10 mouse cellular contexts compared by ENCODE assay signal in genomic region chr2:59178191-59178590, GRCm38 (mm10). TPM values are rescaled to one million over a fixed set of nuclear protein-coding genes. Genes with fewer than 3 reads are reported as not detected.
DNase-seq lines count a peak whose midpoint lies in the region; ATAC-seq and TF ChIP-seq lines count a peak whose summit lies in the region.
"Had no signal": no experiment of that assay in that cellular context is flagged by ENCODE, and none has a peak within 500 bp of the region (broad histone marks: within the 10 kb centered on the region; RNA-seq: fewer than 3 reads in every experiment).

No protein-coding gene starts in this region.

- DNase-seq in lung, embryonic 14.5 days, result no peak
- DNase-seq in lung, adult 2 months, result no peak
- peak; percentile 14 for DNase-seq in stomach, postnatal 0 days (ENCODE audit: low spot score)
- no peak for DNase-seq in thymus, adult 2 months
- no peak for DNase-seq in heart, postnatal 36 days
- DNase-seq: cerebellum, adult 11-12 months; heart, adult 2 months had no signal

- no peak for TF ChIP-seq CTCF in lung, embryonic 14.5 days (IDR thresholded peaks at IDR 0.05; ENCODE audit: low read depth)
- TF ChIP-seq CTCF in lung, adult 2 months (IDR thresholded peaks at IDR 0.05; ENCODE audit: insufficient read depth, low read length), result no peak
- TF ChIP-seq CTCF in stomach, postnatal 0 days (IDR thresholded peaks at IDR 0.05; ENCODE audit: low read depth), result no peak
- no peak for TF ChIP-seq CTCF in thymus, adult 2 months (IDR thresholded peaks at IDR 0.05; ENCODE audit: borderline replicate concordance, control insufficient read depth, extremely low read depth, insufficient read depth, low read length, poor library complexity)

- H3K27me3 ChIP-seq in lung, embryonic 14.5 days (ENCODE audit: insufficient read depth, low read length), result no peaks in the 10 kb centered on the region
- no peaks in the 10 kb centered on the region for H3K27me3 ChIP-seq in hindbrain, embryonic 16.5 days (replicated peaks; ENCODE audit: control insufficient read depth, insufficient read depth, low read length)
- no peaks in the 10 kb centered on the region for H3K27me3 ChIP-seq in midbrain, embryonic 15.5 days (replicated peaks)
- no peaks in the 10 kb centered on the region for H3K27me3 ChIP-seq in stomach, postnatal 0 days (ENCODE audit: control insufficient read depth, insufficient read depth, low read length)
- no peaks in the 10 kb centered on the region for H3K27me3 ChIP-seq in thymus, adult 2 months (ENCODE audit: control insufficient read depth, insufficient read depth, low read length)
- H3K27me3 ChIP-seq: liver, embryonic 12.5 days had no signal

- H3K27ac ChIP-seq in lung, embryonic 14.5 days (ENCODE audit: low read depth), result 0 out of 2 replicates have a peak overlapping the region, but pooled peaks have one; percentile 9
- no peak overlapping the region for H3K27ac ChIP-seq in hindbrain, embryonic 16.5 days (ENCODE audit: low read depth, low read length)
- H3K27ac ChIP-seq in midbrain, embryonic 15.5 days, result no peak overlapping the region
- H3K27ac ChIP-seq in stomach, postnatal 0 days (replicated peaks), result peak overlapping the region; percentile 19; the same call in 1 of the 2 replicates
- no peak overlapping the region for H3K27ac ChIP-seq in thymus, adult 2 months (ENCODE audit: control insufficient read depth, insufficient read depth, low read length)
- H3K27ac ChIP-seq: heart, adult 2 months; liver, embryonic 12.5 days had no signal

- H3K4me2 ChIP-seq in lung, embryonic 14.5 days, result no peak overlapping the region
- H3K4me2 ChIP-seq in hindbrain, embryonic 16.5 days (ENCODE audit: low read length), result no peak overlapping the region
- no peak overlapping the region for H3K4me2 ChIP-seq in midbrain, embryonic 15.5 days
- no peak overlapping the region for H3K4me2 ChIP-seq in stomach, postnatal 0 days (replicated peaks; ENCODE audit: low read depth)
- H3K4me2 ChIP-seq: liver, embryonic 12.5 days had no signal

- intact Hi-C loops in heart, postnatal 36 days (cut with DNase I), result no loop called here

- peaks cover 23% of the 10 kb centered on the region for H3K4me1 ChIP-seq in lung, embryonic 14.5 days (ENCODE audit: insufficient read depth)
- peaks cover 12% of the 10 kb centered on the region for H3K4me1 ChIP-seq in lung, adult 2 months (ENCODE audit: control insufficient read depth, insufficient read depth, low read length)
- H3K4me1 ChIP-seq in hindbrain, embryonic 16.5 days (ENCODE audit: control insufficient read depth, insufficient read depth, low read depth, low read length), result peaks cover 4% of the 10 kb centered on the region
- peaks cover 11% of the 10 kb centered on the region for H3K4me1 ChIP-seq in midbrain, embryonic 15.5 days
- 0 out of 2 replicates have a peak, but pooled peaks cover 10% of the 10 kb centered on the region for H3K4me1 ChIP-seq in stomach, postnatal 0 days (replicated peaks; ENCODE audit: control insufficient read depth, insufficient read depth)
- H3K4me1 ChIP-seq in thymus, adult 2 months (replicated peaks; ENCODE audit: control insufficient read depth, insufficient read depth, low read length), result no peaks in the 10 kb centered on the region

- H3K9me3 ChIP-seq in lung, embryonic 14.5 days (ENCODE audit: low read depth, low read length), result no peaks in the 10 kb centered on the region
- H3K9me3 ChIP-seq in hindbrain, embryonic 16.5 days (ENCODE audit: control insufficient read depth, low read length), result no peaks in the 10 kb centered on the region
- H3K9me3 ChIP-seq in midbrain, embryonic 15.5 days, result no peaks in the 10 kb centered on the region
- no peaks in the 10 kb centered on the region for H3K9me3 ChIP-seq in stomach, postnatal 0 days (ENCODE audit: control insufficient read depth, low read length)
- H3K9me3 ChIP-seq: liver, embryonic 12.5 days had no signal

- H3K9ac ChIP-seq in lung, embryonic 14.5 days, result no peak overlapping the region
- H3K9ac ChIP-seq in hindbrain, embryonic 16.5 days (ENCODE audit: low read depth, low read length), result no peak overlapping the region
- H3K9ac ChIP-seq in midbrain, embryonic 15.5 days, result no peak overlapping the region
- no peak overlapping the region for H3K9ac ChIP-seq in stomach, postnatal 0 days (ENCODE audit: low read length)
- H3K9ac ChIP-seq: liver, embryonic 12.5 days had no signal

- TF ChIP-seq EP300 in stomach, postnatal 0 days (optimal IDR thresholded peaks at IDR 0.05), result no peak

- no peaks in the 10 kb centered on the region for H3K36me3 ChIP-seq in lung, embryonic 14.5 days (ENCODE audit: insufficient read depth)
- no peaks in the 10 kb centered on the region for H3K36me3 ChIP-seq in hindbrain, embryonic 16.5 days (ENCODE audit: control insufficient read depth, insufficient read depth, low read length)
- H3K36me3 ChIP-seq in midbrain, embryonic 15.5 days (replicated peaks), result no peaks in the 10 kb centered on the region
- H3K36me3 ChIP-seq in stomach, postnatal 0 days (ENCODE audit: control insufficient read depth, insufficient read depth, low read length), result no peaks in the 10 kb centered on the region
- no peaks in the 10 kb centered on the region for H3K36me3 ChIP-seq in thymus, adult 2 months (ENCODE audit: control insufficient read depth, insufficient read depth, low read length)
- H3K36me3 ChIP-seq: liver, embryonic 12.5 days had no signal

- TF ChIP-seq POLR2A in lung, adult 2 months (IDR thresholded peaks at IDR 0.05; ENCODE audit: borderline replicate concordance, extremely low read depth, low read depth, low read length), result no peak
- TF ChIP-seq POLR2A in thymus, adult 2 months (IDR thresholded peaks at IDR 0.05; ENCODE audit: control insufficient read depth, extremely low read depth, insufficient read depth, low read length, poor library complexity), result no peak

- no peak overlapping the region for H3K4me3 ChIP-seq in lung, embryonic 14.5 days (ENCODE audit: low read depth, low read length)
- H3K4me3 ChIP-seq in lung, adult 2 months (replicated peaks; ENCODE audit: extremely low read depth, low read depth, low read length), result no peak overlapping the region
- H3K4me3 ChIP-seq in hindbrain, embryonic 16.5 days (ENCODE audit: low read length), result no peak overlapping the region
- no peak overlapping the region for H3K4me3 ChIP-seq in midbrain, embryonic 15.5 days
- H3K4me3 ChIP-seq in stomach, postnatal 0 days (ENCODE audit: low read depth, low read length), result no peak overlapping the region
- H3K4me3 ChIP-seq in thymus, adult 2 months (ENCODE audit: control insufficient read depth, insufficient read depth, low read length), result no peak overlapping the region
- H3K4me3 ChIP-seq: heart, adult 2 months; liver, embryonic 12.5 days had no signal

- WGBS in lung, embryonic 14.5 days, result 80% methylated on average over 8 of the region's 8 CpGs
- WGBS in lung, adult 2 months, result 62% methylated on average over 8 of the region's 8 CpGs
- 59% methylated on average over 8 of the region's 8 CpGs for WGBS in hindbrain, embryonic 16.5 days
- WGBS in midbrain, embryonic 15.5 days, result 70% methylated on average over 8 of the region's 8 CpGs
- 63% methylated on average over 8 of the region's 8 CpGs for WGBS in stomach, postnatal 0 days
- WGBS in thymus, adult 2 months, result 97% methylated on average over 8 of the region's 8 CpGs

- no peak for ATAC-seq in lung, embryonic 14.5 days (ENCODE audit: insufficient read depth)
- peak; percentile 49 for ATAC-seq in hindbrain, embryonic 16.5 days
- peak; percentile 53 for ATAC-seq in midbrain, embryonic 15.5 days (replicated peaks)
- ATAC-seq in stomach, postnatal 0 days (ENCODE audit: low FRiP score, low TSS enrichment), result no peak
- ATAC-seq: liver, embryonic 12.5 days had no signal

RNA-seq across cellular contexts. Expression of gene Pkp4, which starts 17.5 kb away (rescaled TPM):
- polyA plus RNA-seq in lung, embryonic 14.5 days (2014; fragmentation: Nextera tagmentation; extraction: Ambion mirVana), result 32.4 and 34.8 TPM in 2 replicates
- 76.2 and 81.6 TPM in 2 replicates for polyA plus RNA-seq in lung, adult 2 months (2012; rRNA removed)
- polyA plus RNA-seq in hindbrain, embryonic 16.5 days (2015; fragmentation: Nextera tagmentation; extraction: Ambion mirVana), result 26.1 and 29.2 TPM in 2 replicates
- 24.8 and 25.8 TPM in 2 replicates for polyA plus RNA-seq in midbrain, embryonic 15.5 days (2015; fragmentation: Nextera tagmentation; extraction: Ambion mirVana)
- 16.8 and 16.9 TPM in 2 replicates for polyA plus RNA-seq in stomach, postnatal 0 days (2015; fragmentation: Nextera tagmentation; extraction: Ambion mirVana)
- polyA plus RNA-seq in thymus, adult 2 months (2012; rRNA removed), result 40.1 and 40.8 TPM in 2 replicates
- total RNA-seq in heart, postnatal 36 days (2021), result 100 to 1,000 TPM; 146 to 197 TPM

RNA-seq across cellular contexts. Expression of gene Ccdc148, which starts 17.7 kb away (rescaled TPM):
- 0.95 and 1.1 TPM in 2 replicates for polyA plus RNA-seq in lung, embryonic 14.5 days (2014; fragmentation: Nextera tagmentation; extraction: Ambion mirVana)
- polyA plus RNA-seq in lung, adult 2 months (2012; rRNA removed), result 0.09 and 0.15 TPM in 2 replicates
- polyA plus RNA-seq in hindbrain, embryonic 16.5 days (2015; fragmentation: Nextera tagmentation; extraction: Ambion mirVana), result 5.8 and 7.1 TPM in 2 replicates
- polyA plus RNA-seq in midbrain, embryonic 15.5 days (2015; fragmentation: Nextera tagmentation; extraction: Ambion mirVana), result 6.2 and 7.0 TPM in 2 replicates
- polyA plus RNA-seq in stomach, postnatal 0 days (2015; fragmentation: Nextera tagmentation; extraction: Ambion mirVana), result 0.24 and 0.47 TPM in 2 replicates
- 0.34 and 0.36 TPM in 2 replicates for polyA plus RNA-seq in thymus, adult 2 months (2012; rRNA removed)
- total RNA-seq in heart, postnatal 36 days (2021), result under 1 TPM; 0.41 to 0.83 TPM

Comparison
In these comparisons a context has a peak if more than half of its experiments do, and no peak if none do; other contexts are left out.
1. ATAC-seq: peak in hindbrain, embryonic 16.5 days (single experiment) and midbrain, embryonic 15.5 days (single experiment); none in lung, embryonic 14.5 days (single experiment) and stomach, postnatal 0 days (single experiment).
2. H3K27ac ChIP-seq: peak in lung, embryonic 14.5 days (single experiment) and stomach, postnatal 0 days (single experiment); none in hindbrain, embryonic 16.5 days (single experiment), midbrain, embryonic 15.5 days (single experiment) and thymus, adult 2 months (single experiment).